In genomic region chr12:99838703-99839102, GRCm38 (mm10) we compare ENCODE assay signal across 9 mouse cellular contexts. TPM values are rescaled to one million over a fixed set of nuclear protein-coding genes. Genes with fewer than 3 reads are reported as not detected.
DNase-seq lines count a peak whose midpoint lies in the region; ATAC-seq and TF ChIP-seq lines count a peak whose summit lies in the region.
"Had no signal": no experiment of that assay in that cellular context is flagged by ENCODE, and none has a peak within 500 bp of the region (broad histone marks: within the 10 kb centered on the region; RNA-seq: fewer than 3 reads in every experiment).

No protein-coding gene starts in this region.

- no peak overlapping the region for H3K9ac ChIP-seq in kidney, embryonic 14.5 days (ENCODE audit: low read depth, low read length)
- H3K9ac ChIP-seq in stomach, postnatal 0 days (ENCODE audit: low read length): no peak overlapping the region

- TF ChIP-seq CTCF in stomach, postnatal 0 days (IDR thresholded peaks at IDR 0.05; ENCODE audit: low read depth): peak; percentile 57

- no peak for ATAC-seq in kidney, embryonic 14.5 days (ENCODE audit: low FRiP score, low TSS enrichment)
- no peak for ATAC-seq in stomach, postnatal 0 days (ENCODE audit: low FRiP score, low TSS enrichment)

- no peak overlapping the region for H3K4me2 ChIP-seq in kidney, embryonic 14.5 days (replicated peaks; ENCODE audit: low read depth, low read length)
- H3K4me2 ChIP-seq in stomach, postnatal 0 days (replicated peaks; ENCODE audit: low read depth): no peak overlapping the region

- 0 out of 2 replicates have a peak, but pooled peaks cover 6% of the 10 kb centered on the region for H3K4me1 ChIP-seq in kidney, embryonic 14.5 days (ENCODE audit: control insufficient read depth, insufficient read depth, low read length)
- H3K4me1 ChIP-seq in stomach, postnatal 0 days (replicated peaks; ENCODE audit: control insufficient read depth, insufficient read depth): no peaks in the 10 kb centered on the region

- no peak overlapping the region for H3K4me3 ChIP-seq in kidney, embryonic 14.5 days (ENCODE audit: low read length)
- no peak overlapping the region for H3K4me3 ChIP-seq in stomach, postnatal 0 days (ENCODE audit: low read depth, low read length)
- H3K4me3 ChIP-seq: megakaryocyte, embryonic 14.5 days had no signal

- H3K27me3 ChIP-seq in kidney, embryonic 14.5 days (ENCODE audit: control insufficient read depth, insufficient read depth, low read length): no peaks in the 10 kb centered on the region
- no peaks in the 10 kb centered on the region for H3K27me3 ChIP-seq in stomach, postnatal 0 days (ENCODE audit: control insufficient read depth, insufficient read depth, low read length)
- H3K27me3 ChIP-seq: megakaryocyte, embryonic 14.5 days had no signal

- peak; percentile 13 for DNase-seq in adrenal gland, postnatal 10 days
- DNase-seq in adrenal gland, adult 2 months: no peak
- DNase-seq in kidney, postnatal 10 days: peak; percentile 20
- DNase-seq in thymus, postnatal 0 days (ENCODE audit: low spot score): peak; percentile 29
- DNase-seq in thymus, postnatal 36 days: no peak
- no peak for DNase-seq in stomach, postnatal 0 days (ENCODE audit: low spot score)
- DNase-seq in gastrocnemius, postnatal 4 days (ENCODE audit: low spot score in 2 of 2): no peak

- no peak for TF ChIP-seq EP300 in stomach, postnatal 0 days (optimal IDR thresholded peaks at IDR 0.05)

- 84% methylated on average over 14 of the region's 14 CpGs for WGBS in kidney, embryonic 14.5 days
- WGBS in stomach, postnatal 0 days: 73% methylated on average over 14 of the region's 14 CpGs

- H3K27ac ChIP-seq in kidney, embryonic 14.5 days (ENCODE audit: low read depth, low read length): no peak overlapping the region
- no peak overlapping the region for H3K27ac ChIP-seq in stomach, postnatal 0 days (replicated peaks)

- no peaks in the 10 kb centered on the region for H3K9me3 ChIP-seq in kidney, embryonic 14.5 days (ENCODE audit: control insufficient read depth, low read length)
- H3K9me3 ChIP-seq in stomach, postnatal 0 days (ENCODE audit: control insufficient read depth, low read length): no peaks in the 10 kb centered on the region
- H3K9me3 ChIP-seq: megakaryocyte, embryonic 14.5 days had no signal

- no peaks in the 10 kb centered on the region for H3K36me3 ChIP-seq in kidney, embryonic 14.5 days (ENCODE audit: control insufficient read depth, insufficient read depth, low read length)
- H3K36me3 ChIP-seq in stomach, postnatal 0 days (ENCODE audit: control insufficient read depth, insufficient read depth, low read length): no peaks in the 10 kb centered on the region

RNA-seq across cellular contexts. Expression of gene Efcab11, which starts 45.5 kb away (rescaled TPM):
- 1 to 10 TPM; 1.4 to 2.1 TPM for total RNA-seq in adrenal gland, postnatal 10 days (2021)
- total RNA-seq in adrenal gland, adult 2 months (2021): 1 to 10 TPM in 1 of 2 experiments, under 1 TPM in 1; 0.86 to 1.3 TPM
- 0.06 and 0.17 TPM in 2 replicates for polyA plus RNA-seq in adrenal gland, adult 2 months (2012; rRNA removed)
- polyA plus RNA-seq in kidney, embryonic 14.5 days (2014; fragmentation: Nextera tagmentation; extraction: Ambion mirVana): 12.8 and 14.9 TPM in 2 replicates
- polyA plus RNA-seq in thymus, postnatal 0 days (2015; fragmentation: Nextera tagmentation; extraction: Ambion mirVana): 9.6 and 10.0 TPM in 2 replicates
- polyA plus RNA-seq in stomach, postnatal 0 days (2015; fragmentation: Nextera tagmentation; extraction: Ambion mirVana): 2.8 and 3.6 TPM in 2 replicates
- 1 to 10 TPM; 1.4 to 1.9 TPM for total RNA-seq in gastrocnemius, postnatal 4 days (2021)

RNA-seq across cellular contexts. Expression of gene Tdp1, which starts 45.6 kb away (rescaled TPM):
- total RNA-seq in adrenal gland, postnatal 10 days (2021): 10 to 100 TPM; 11.9 to 19.9 TPM
- 10 to 100 TPM; 13.1 to 16.7 TPM for total RNA-seq in adrenal gland, adult 2 months (2021)
- polyA plus RNA-seq in adrenal gland, adult 2 months (2012; rRNA removed): 4.8 and 5.1 TPM in 2 replicates
- polyA plus RNA-seq in kidney, embryonic 14.5 days (2014; fragmentation: Nextera tagmentation; extraction: Ambion mirVana): 48.8 and 70.4 TPM in 2 replicates
- 49.9 and 55.7 TPM in 2 replicates for polyA plus RNA-seq in thymus, postnatal 0 days (2015; fragmentation: Nextera tagmentation; extraction: Ambion mirVana)
- polyA plus RNA-seq in stomach, postnatal 0 days (2015; fragmentation: Nextera tagmentation; extraction: Ambion mirVana): 12.9 and 13.3 TPM in 2 replicates
- 10 to 100 TPM; 18.4 to 20.1 TPM for total RNA-seq in gastrocnemius, postnatal 4 days (2021)

Comparison
In these comparisons a context has a peak if more than half of its experiments do, and no peak if none do; other contexts are left out.
1. DNase-seq: peak in adrenal gland, postnatal 10 days (single experiment), kidney, postnatal 10 days (single experiment) and thymus, postnatal 0 days (single experiment); none in adrenal gland, adult 2 months (single experiment), thymus, postnatal 36 days (0 of 2), stomach, postnatal 0 days (single experiment) and gastrocnemius, postnatal 4 days (0 of 2).